Mouse (Mus musculus) forebrain, postnatal 0 days (tissue): ENCODE results near the gene Rcor1. TPM values are rescaled to one million over a fixed set of nuclear protein-coding genes. Genes with fewer than 3 reads are reported as not detected.

Experiments used
- ATAC-seq: fragments of 200-750 bp; cut with Nextera tagmentation; 2 replicates; pipeline ENCODE4 v1.8.0; 2017; ENCODE audit warnings: mild to moderate bottlenecking, moderate library complexity
- DNase-seq: peaks from one replicate; pipeline ENCODE4 v3.0.0-alpha.2; 2015
- H3K27ac ChIP-seq: fragments of 300-500 bp; sonication (generic); 2 replicates; pipeline ENCODE4 v1.5.1; 2014; ENCODE audit warnings: low read depth, mild to moderate bottlenecking, antibody characterized with exemption, low read length, moderate library complexity, mixed read lengths
- H3K27me3 ChIP-seq: fragments of 300-500 bp; sonication (generic); 2 replicates; pipeline ENCODE4 v1.6.1; 2014; ENCODE audit warnings: mild to moderate bottlenecking, low read length, mixed read lengths; ENCODE audit not compliant: insufficient read depth
- H3K36me3 ChIP-seq: fragments of 300-500 bp; sonication (generic); 2 replicates; pipeline ENCODE4 v1.6.1; 2014; ENCODE audit warnings: mild to moderate bottlenecking, moderate library complexity; ENCODE audit not compliant: insufficient read depth
- H3K4me1 ChIP-seq: fragments of 300-500 bp; sonication (generic); 2 replicates; pipeline ENCODE4 v1.6.1; 2014; ENCODE audit warnings: antibody characterized with exemption; ENCODE audit not compliant: insufficient read depth
- H3K4me2 ChIP-seq: fragments of 300-500 bp; sonication (generic); 2 replicates; pipeline ENCODE4 v1.6.1; 2014; ENCODE audit warnings: low read depth, mild to moderate bottlenecking, moderate library complexity
- H3K4me3 ChIP-seq: fragments of 300-500 bp; sonication (generic); 2 replicates; pipeline ENCODE4 v1.5.1; 2014; ENCODE audit warnings: low read depth, low read length, mixed read lengths
- H3K9ac ChIP-seq: fragments of 300-500 bp; sonication (generic); 2 replicates; pipeline ENCODE4 v1.6.1; 2014; ENCODE audit warnings: mild to moderate bottlenecking
- H3K9me3 ChIP-seq: fragments of 300-500 bp; sonication (generic); 2 replicates; pipeline ENCODE4 v1.6.1; 2016; ENCODE audit warnings: low read length
- CTCF ChIP-seq: sonication (generic); IDR thresholded peaks from 2 replicates; pipeline ENCODE4 v1.5.1; 2016; ENCODE audit warnings: antibody characterized with exemption, control low read depth, low read depth
- WGBS: fragments of 180-500 bp; shearing (Covaris S2); extraction: QIAGEN DNeasy Blood & Tissue Kit; methylation state at CpG from one replicate; pipeline ENCODE4 v1.1.7; 2014; 5-methylcytosine and 5-hydroxymethylcytosine counted together
- polyA plus RNA-seq: library from polyadenylated mRNA; unstranded; fragments of >200 nt; fragmentation: Nextera tagmentation; extraction: Ambion mirVana; gene quantifications from 2 replicates; pipeline ENCODE4 v1.2.1, GENCODE M21; 2015
- total RNA-seq: library from RNA; depleted of rRNA; stranded (reverse); fragments of >200 nt; gene quantifications from 2 replicates; pipeline ENCODE4 v1.2.3, GENCODE M21; 2014

Rcor1 gene
- total and polyA plus RNA-seq, 2 experiments from 2014 or later: 4.3 to 16.2 TPM

DNA sequence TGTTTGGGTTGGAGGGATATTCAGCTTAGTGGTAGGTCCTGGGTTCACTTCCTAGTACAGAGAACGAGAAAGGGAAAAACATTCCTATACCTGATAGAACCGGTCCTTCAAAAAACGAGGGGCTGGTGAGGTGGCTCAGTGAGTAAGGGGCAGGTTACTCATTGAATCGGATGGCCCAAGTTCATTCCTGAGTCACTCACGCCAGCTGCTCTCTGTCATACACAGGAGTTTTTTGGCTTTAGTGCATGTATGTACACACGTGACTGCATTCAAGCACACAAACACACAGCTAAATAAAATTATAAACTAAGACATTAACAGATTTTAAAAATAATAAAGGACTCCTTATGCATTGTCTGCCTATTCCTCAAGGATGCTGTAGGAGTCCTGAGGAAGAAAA is 57.1 kb downstream of the Rcor1 start:
- Histone ChIP-seq H3K9me3 (no peaks in the 10 kb centered on the region), H3K9ac (no peak overlapping the region), H3K4me2 (no peak overlapping the region), H3K4me1 (no peaks in the 10 kb centered on the region), H3K4me3 (no peak overlapping the region), H3K27me3 (no peaks in the 10 kb centered on the region), H3K27ac (no peak overlapping the region), H3K36me3 (peaks cover 11% of the 10 kb centered on the region; the same call in 1 of the 2 replicates)
- TF ChIP-seq CTCF: no peak
- DNase-seq (no peak), ATAC-seq (no peak)
- 91% methylated on average over 6 of the region's 6 CpGs for WGBS

DNA sequence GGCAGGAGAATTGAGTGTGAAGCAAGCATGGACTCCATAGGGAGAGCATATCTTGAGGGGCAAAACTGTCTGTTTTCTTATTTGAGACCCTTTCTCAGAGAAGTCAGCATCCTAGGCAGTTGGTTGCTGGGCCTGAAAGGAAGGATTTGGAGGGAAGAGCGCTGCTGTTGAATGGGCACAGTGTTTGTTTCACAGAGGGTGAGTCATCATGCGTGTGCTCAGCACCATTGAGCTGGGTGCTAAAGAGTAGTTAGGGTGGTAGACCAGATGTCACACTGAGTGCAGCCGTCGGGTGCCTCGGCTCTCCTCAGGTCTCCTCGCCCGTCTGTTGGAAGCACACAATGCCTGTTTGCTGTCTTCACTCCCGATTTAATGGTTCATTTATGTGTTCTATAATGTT is 57.9 kb downstream of the Rcor1 start:
- H3K4me1 ChIP-seq: no peaks in the 10 kb centered on the region
- no peak overlapping the region for H3K27ac ChIP-seq
- DNase-seq: no peak
- H3K27me3 ChIP-seq: no peaks in the 10 kb centered on the region
- no peak overlapping the region for H3K4me3 ChIP-seq
- H3K36me3 ChIP-seq: peaks cover 11% of the 10 kb centered on the region; the same call in 1 of the 2 replicates
- 95% methylated on average over 8 of the region's 8 CpGs for WGBS
- no peak for TF ChIP-seq CTCF
- no peaks in the 10 kb centered on the region for H3K9me3 ChIP-seq
- no peak for ATAC-seq
- no peak overlapping the region for H3K9ac ChIP-seq
- no peak overlapping the region for H3K4me2 ChIP-seq

DNA sequence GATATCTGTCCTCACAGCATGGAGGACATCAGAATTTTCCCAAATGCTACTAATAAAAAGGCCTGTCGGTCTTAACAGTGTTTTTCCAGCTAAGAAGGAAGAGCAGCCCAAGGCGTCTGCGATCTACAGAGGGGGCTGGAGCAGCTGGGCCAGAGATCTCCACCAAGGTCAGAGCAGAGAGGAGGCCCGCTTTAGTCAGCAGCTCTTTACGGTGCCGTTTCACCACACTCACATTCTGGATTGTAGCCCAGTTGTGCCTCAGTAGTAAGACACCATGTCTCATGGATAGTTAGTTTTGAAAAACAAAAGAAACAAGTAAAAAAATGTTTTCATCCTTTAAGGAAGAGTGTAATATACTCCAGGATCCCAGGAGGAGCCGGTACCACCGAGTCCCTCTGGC is 72.0 kb downstream of the Rcor1 start:
- H3K4me1 ChIP-seq: no peaks in the 10 kb centered on the region
- peaks cover 56% of the 10 kb centered on the region for H3K36me3 ChIP-seq
- no peak overlapping the region for H3K27ac ChIP-seq
- H3K27me3 ChIP-seq: no peaks in the 10 kb centered on the region
- WGBS: 89% methylated on average over 8 of the region's 8 CpGs
- H3K4me3 ChIP-seq: no peak overlapping the region
- no peak for TF ChIP-seq CTCF
- no peaks in the 10 kb centered on the region for H3K9me3 ChIP-seq
- DNase-seq (no peak), ATAC-seq (no peak)
- H3K4me2 ChIP-seq: no peak overlapping the region
- no peak overlapping the region for H3K9ac ChIP-seq

DNA sequence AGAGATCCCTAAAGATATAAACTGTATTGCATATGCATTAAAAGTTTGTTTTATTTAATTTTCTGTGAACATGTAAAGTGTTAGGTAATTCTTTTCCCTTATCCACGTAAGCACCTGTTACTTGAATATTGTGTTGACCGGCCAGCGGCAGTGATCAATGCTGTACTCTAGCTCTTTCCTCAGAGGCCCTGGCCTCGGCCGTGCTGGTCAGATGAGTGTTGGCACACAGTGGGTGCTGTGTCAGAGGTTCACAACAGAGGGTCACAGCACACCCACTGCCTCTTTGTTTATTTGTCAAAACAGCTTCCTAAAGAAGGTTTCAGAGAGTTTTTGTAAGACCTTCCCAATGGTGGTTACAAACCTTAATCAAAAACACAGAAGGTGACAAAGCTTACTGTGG is 75.4 kb downstream of the Rcor1 start:
- no peaks in the 10 kb centered on the region for H3K27me3 ChIP-seq
- H3K9ac ChIP-seq: no peak overlapping the region
- TF ChIP-seq CTCF: no peak
- H3K36me3 ChIP-seq: peaks cover 59% of the 10 kb centered on the region
- ATAC-seq: no peak
- WGBS: 75% methylated on average over 5 of the region's 5 CpGs
- no peaks in the 10 kb centered on the region for H3K4me1 ChIP-seq
- no peak for DNase-seq
- H3K4me2 ChIP-seq: no peak overlapping the region
- H3K4me3 ChIP-seq: no peak overlapping the region
- no peak overlapping the region for H3K27ac ChIP-seq
- no peaks in the 10 kb centered on the region for H3K9me3 ChIP-seq

DNA sequence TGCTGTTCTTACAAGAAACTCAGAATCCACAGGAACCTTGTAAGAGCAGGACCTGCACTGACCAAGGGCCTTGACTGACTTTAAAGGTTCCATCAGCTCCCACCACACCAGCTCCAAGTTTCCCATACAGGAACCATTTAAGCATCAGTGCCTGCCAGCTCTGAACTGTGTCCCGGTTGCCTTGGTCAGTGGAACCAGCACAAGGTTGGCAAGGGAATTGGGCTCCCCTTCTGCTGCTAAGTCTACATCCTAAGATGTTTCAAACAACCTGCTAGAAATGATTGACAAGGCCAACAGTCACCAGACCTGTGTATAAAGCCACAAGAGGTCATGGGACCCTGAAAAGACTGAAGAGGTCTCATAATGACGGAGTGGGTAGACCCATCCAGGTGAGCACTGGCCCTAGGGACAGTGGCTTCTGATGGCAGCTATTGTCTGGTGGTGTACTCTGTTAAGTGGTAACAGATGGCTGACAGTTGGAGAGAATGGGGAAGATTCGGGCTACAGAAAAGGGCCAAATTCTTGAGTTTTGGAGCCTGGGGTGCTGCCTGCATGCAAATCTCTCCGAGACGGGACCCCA is 80.4 kb downstream of the Rcor1 start:
- H3K36me3 ChIP-seq: peaks cover 21% of the 10 kb centered on the region; the same call in 1 of the 2 replicates
- ATAC-seq (no peak), DNase-seq (no peak)
- TF ChIP-seq CTCF: no peak
- WGBS: 90% methylated on average over 5 of the region's 5 CpGs
- no peak overlapping the region for H3K27ac ChIP-seq
- no peak overlapping the region for H3K4me2 ChIP-seq
- no peaks in the 10 kb centered on the region for H3K27me3 ChIP-seq
- H3K9me3 ChIP-seq: peaks cover 4% of the 10 kb centered on the region; the same call in 1 of the 2 replicates
- no peak overlapping the region for H3K9ac ChIP-seq
- H3K4me3 ChIP-seq: no peak overlapping the region
- H3K4me1 ChIP-seq: no peaks in the 10 kb centered on the region

DNA sequence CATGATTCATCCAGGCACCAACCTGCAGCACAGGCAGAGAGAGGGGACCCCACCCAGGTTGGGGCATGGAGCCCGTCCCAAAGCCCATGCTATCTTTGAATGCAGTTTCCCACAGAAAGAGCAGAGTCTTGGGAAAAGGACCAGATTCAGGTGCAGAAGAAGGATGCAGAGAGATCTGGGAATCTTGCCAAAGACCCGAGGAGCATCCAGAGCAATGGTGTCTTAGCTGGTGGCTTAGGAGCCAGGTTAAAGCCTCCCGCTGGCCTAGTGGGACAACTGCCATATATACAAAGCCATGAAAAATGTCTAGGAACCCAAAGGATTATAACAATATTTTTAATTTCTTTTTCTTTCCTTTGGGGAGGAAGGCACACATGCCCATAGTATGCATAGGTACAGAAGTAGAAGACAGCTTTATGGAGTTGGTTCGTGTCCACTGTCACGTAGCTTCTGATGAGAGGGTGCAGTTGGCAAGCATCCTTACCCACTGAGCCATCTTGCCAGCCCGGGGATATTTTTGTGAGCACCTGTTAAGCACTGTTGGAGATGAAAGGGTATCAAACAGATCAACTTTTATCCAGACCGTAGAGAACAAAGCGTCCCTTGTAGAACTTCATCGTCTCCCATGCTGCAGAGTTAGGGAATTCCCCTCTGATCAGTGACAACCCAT is 82.0 kb downstream of the Rcor1 start:
- Histone ChIP-seq H3K4me3 (no peak overlapping the region), H3K27me3 (no peaks in the 10 kb centered on the region), H3K4me1 (peaks cover 4% of the 10 kb centered on the region; the same call in 1 of the 2 replicates), H3K4me2 (no peak overlapping the region), H3K9me3 (peaks cover 4% of the 10 kb centered on the region; the same call in 1 of the 2 replicates), H3K27ac (no peak overlapping the region), H3K36me3 (peaks cover 19% of the 10 kb centered on the region; the same call in 1 of the 2 replicates), H3K9ac (no peak overlapping the region)
- ATAC-seq: no peak
- 88% methylated on average over 9 of the region's 9 CpGs for WGBS
- DNase-seq: no peak
- no peak for TF ChIP-seq CTCF

DNA sequence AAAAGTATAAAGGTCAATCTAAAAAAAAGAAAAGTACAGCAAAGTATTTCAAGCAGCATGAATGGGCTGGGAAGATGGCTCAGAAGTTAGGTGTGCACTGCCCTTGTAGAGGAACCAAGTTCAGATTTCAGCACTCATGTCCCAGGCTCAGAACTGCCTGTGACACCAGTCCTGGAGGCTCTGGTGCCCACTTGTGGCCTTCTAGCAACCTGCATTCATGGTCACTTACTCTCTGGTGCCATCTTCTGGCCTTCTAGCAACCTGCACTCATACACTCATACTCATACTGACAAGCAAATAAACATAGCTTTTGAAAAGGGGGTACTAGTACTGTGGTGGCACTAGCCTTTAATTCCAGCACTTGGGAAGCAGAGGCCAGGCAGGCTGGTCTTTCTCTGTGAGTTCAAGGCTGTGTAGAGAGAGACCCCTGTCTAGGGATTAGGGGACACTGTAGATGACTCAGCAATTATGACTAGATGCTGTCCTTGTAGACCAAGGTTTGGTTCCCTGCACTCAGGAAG is 83.2 kb downstream of the Rcor1 start:
- H3K4me3 ChIP-seq: no peak overlapping the region
- peaks cover 9% of the 10 kb centered on the region; the same call in 1 of the 2 replicates for H3K36me3 ChIP-seq
- H3K27ac ChIP-seq: no peak overlapping the region
- H3K4me2 ChIP-seq: no peak overlapping the region
- ATAC-seq (no peak), DNase-seq (no peak)
- peaks cover 4% of the 10 kb centered on the region; the same call in 1 of the 2 replicates for H3K4me1 ChIP-seq
- peaks cover 4% of the 10 kb centered on the region; the same call in 1 of the 2 replicates for H3K9me3 ChIP-seq
- peak; percentile 43 for TF ChIP-seq CTCF
- no peak overlapping the region for H3K9ac ChIP-seq
- H3K27me3 ChIP-seq: no peaks in the 10 kb centered on the region
